Mouse (Mus musculus) small intestine, adult 2 months (tissue): ENCODE results near the gene Serp1.
"Not testable (repeated sequence)": the region's sequence is repeated elsewhere in the genome, so short reads cannot be mapped to it uniquely, and the experiment has no call there.

Source experiments
- CTCF ChIP-seq: fragments of 200-500 bp; IDR thresholded peaks from 2 replicates; pipeline ENCODE4 v1.5.1; 2012; ENCODE audit warnings: low read depth, mild to moderate bottlenecking, control low read depth, inconsistent platforms, low read length, moderate library complexity, mixed read lengths; ENCODE audit not compliant: insufficient replicate concordance, insufficient read length; ENCODE audit errors: extremely low read depth
- POLR2A ChIP-seq: fragments of 200-500 bp; IDR thresholded peaks from 2 replicates; pipeline ENCODE4 v1.6.1; 2012; ENCODE audit warnings: low read depth, mild to moderate bottlenecking, control low read depth, inconsistent platforms, low read length, moderate library complexity

DNA sequence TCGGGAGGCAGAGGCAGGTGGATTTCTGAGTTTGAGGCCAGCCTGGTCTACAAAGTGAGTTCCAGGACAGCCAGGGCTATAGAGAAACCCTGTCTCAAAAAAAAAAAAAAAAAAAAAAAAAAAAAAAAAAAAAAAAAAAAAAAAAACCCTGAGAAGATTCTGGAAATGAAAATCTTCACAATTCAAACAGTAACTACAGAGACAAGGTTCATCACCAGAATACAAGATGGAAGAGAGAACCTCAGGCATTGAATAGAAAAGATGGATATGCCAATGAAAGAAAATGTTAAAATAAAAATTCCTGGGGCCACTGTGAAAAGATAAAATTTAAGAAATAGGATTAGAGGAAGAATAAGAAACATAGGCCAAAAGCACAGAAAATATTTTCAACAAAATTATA lies 50.4 kb downstream of the Serp1 start:
- TF ChIP-seq CTCF, POLR2A: not testable (repeated sequence)
